Mouse (Mus musculus) neural tube, embryonic 15.5 days (tissue): ENCODE results near the gene Itga7. TPM values are rescaled to one million over a fixed set of nuclear protein-coding genes. Genes with fewer than 3 reads are reported as not detected.
"Not testable (repeated sequence)": the region's sequence is repeated elsewhere in the genome, so short reads cannot be mapped to it uniquely, and the experiment has no call there.

Experiments
- ATAC-seq: fragments of 200-750 bp; cut with Nextera tagmentation; 2 replicates; pipeline ENCODE4 v1.8.0; 2017; ENCODE audit warnings: mild to moderate bottlenecking, moderate TSS enrichment, moderate library complexity; ENCODE audit not compliant: low FRiP score
- H3K27ac ChIP-seq: fragments of 300-500 bp; sonication (generic); replicated peaks from 2 replicates; pipeline ENCODE4 v1.5.1; 2015; ENCODE audit warnings: mild to moderate bottlenecking, inconsistent platforms
- H3K27me3 ChIP-seq: fragments of 300-500 bp; sonication (generic); replicated peaks from 2 replicates; pipeline ENCODE4 v1.6.1; 2015; ENCODE audit warnings: inconsistent platforms
- H3K36me3 ChIP-seq: fragments of 300-500 bp; sonication (generic); 2 replicates; pipeline ENCODE4 v1.6.1; 2015; ENCODE audit warnings: inconsistent platforms
- H3K4me1 ChIP-seq: fragments of 300-500 bp; sonication (generic); 2 replicates; pipeline ENCODE4 v1.6.1; 2015; ENCODE audit warnings: inconsistent platforms
- H3K4me2 ChIP-seq: fragments of 300-500 bp; sonication (generic); 2 replicates; pipeline ENCODE4 v1.6.1; 2015; ENCODE audit warnings: inconsistent platforms, mild to moderate bottlenecking, moderate library complexity
- H3K4me3 ChIP-seq: fragments of 300-500 bp; sonication (generic); replicated peaks from 2 replicates; pipeline ENCODE4 v1.5.1; 2015; ENCODE audit warnings: mild to moderate bottlenecking, inconsistent platforms
- H3K9ac ChIP-seq: fragments of 300-500 bp; sonication (generic); replicated peaks from 2 replicates; pipeline ENCODE4 v1.6.1; 2015; ENCODE audit warnings: mild to moderate bottlenecking, inconsistent platforms
- H3K9me3 ChIP-seq: fragments of 300-500 bp; sonication (generic); replicated peaks from 2 replicates; pipeline ENCODE4 v1.6.1; 2016; ENCODE audit warnings: inconsistent platforms
- WGBS: fragments of 180-500 bp; shearing (Covaris S2); methylation state at CpG from one replicate; pipeline ENCODE4 v1.1.7; 2015; ENCODE audit warnings: mixed read lengths; 5-methylcytosine and 5-hydroxymethylcytosine counted together
- polyA plus RNA-seq: library from polyadenylated mRNA; unstranded; fragments of >200 nt; fragmentation: Nextera tagmentation; extraction: Ambion mirVana; gene quantifications from 2 replicates; pipeline ENCODE4 v1.2.1, GENCODE M21; 2015

Itga7 gene
- polyA plus RNA-seq, 1 experiment from 2014 or later: 7.2 TPM

GRCm38 (mm10) chr10:128970740-128971250 lies 37.2 kb downstream of the Itga7 start:
- H3K4me1 ChIP-seq: no peaks in the 10 kb centered on the region
- H3K4me3 ChIP-seq: no peak overlapping the region
- no peaks in the 10 kb centered on the region for H3K27me3 ChIP-seq
- no peaks in the 10 kb centered on the region for H3K36me3 ChIP-seq
- ATAC-seq: no peak
- no peak overlapping the region for H3K27ac ChIP-seq
- no peak overlapping the region for H3K4me2 ChIP-seq
- H3K9me3 ChIP-seq: no peaks in the 10 kb centered on the region
- no peak overlapping the region for H3K9ac ChIP-seq
- WGBS: 58% methylated on average over 1 of the region's 1 CpGs

- Histone ChIP-seq H3K4me2 (no peak overlapping the region), H3K4me3 (no peak overlapping the region), H3K9me3 (no peaks in the 10 kb centered on the region), H3K9ac (no peak overlapping the region), H3K4me1 (no peaks in the 10 kb centered on the region), H3K36me3 (no peaks in the 10 kb centered on the region), H3K27ac (no peak overlapping the region), H3K27me3 (no peaks in the 10 kb centered on the region)
- 80% methylated on average over 4 of the region's 4 CpGs for WGBS
- ATAC-seq: no peak
Measured at GRCm38 (mm10) chr10:128972841-128973240, 39.2 kb downstream of the Itga7 start.

- Histone ChIP-seq H3K27ac (no peak overlapping the region), H3K9ac (no peak overlapping the region)
- WGBS: 64% methylated on average over 3 of the region's 3 CpGs
Measured at GRCm38 (mm10) chr10:128976395-128976794, 42.8 kb downstream of the Itga7 start.

GRCm38 (mm10) chr10:128977522-128978114 lies 44.0 kb downstream of the Itga7 start:
- Histone ChIP-seq H3K9ac (peak overlapping the region; percentile 36; the same call in 1 of the 2 replicates), H3K9me3 (no peaks in the 10 kb centered on the region), H3K36me3 (no peaks in the 10 kb centered on the region), H3K4me2 (peak overlapping the region; percentile 29), H3K27ac (no peak overlapping the region), H3K4me1 (no peaks in the 10 kb centered on the region), H3K27me3 (no peaks in the 10 kb centered on the region), H3K4me3 (no peak overlapping the region)
- peak; percentile 79; the same call in 1 of the 2 replicates for ATAC-seq
- 19% methylated on average over 9 of the region's 9 CpGs for WGBS

More at GRCm38 (mm10) chr10:128976395-128976794, 42.8 kb downstream of the Itga7 start:
- no peaks in the 10 kb centered on the region for H3K27me3 ChIP-seq
- no peak for ATAC-seq
- no peak overlapping the region for H3K4me3 ChIP-seq
- H3K36me3 ChIP-seq: no peaks in the 10 kb centered on the region
- H3K9me3 ChIP-seq: no peaks in the 10 kb centered on the region
- no peak overlapping the region for H3K4me2 ChIP-seq
- H3K4me1 ChIP-seq: no peaks in the 10 kb centered on the region

- Histone ChIP-seq H3K36me3 (no peaks in the 10 kb centered on the region), H3K9ac (no peak overlapping the region), H3K27ac (no peak overlapping the region), H3K27me3 (no peaks in the 10 kb centered on the region), H3K4me2 (no peak overlapping the region), H3K4me3 (no peak overlapping the region), H3K9me3 (no peaks in the 10 kb centered on the region), H3K4me1 (no peaks in the 10 kb centered on the region)
- no peak for ATAC-seq
- 92% methylated on average over 3 of the region's 3 CpGs for WGBS
Measured at GRCm38 (mm10) chr10:128980644-128981365, 47.2 kb downstream of the Itga7 start.

- not testable (repeated sequence) for H3K9ac ChIP-seq, H3K9me3 ChIP-seq, H3K4me3 ChIP-seq, ATAC-seq, H3K4me1 ChIP-seq, H3K27me3 ChIP-seq, H3K36me3 ChIP-seq, H3K4me2 ChIP-seq, H3K27ac ChIP-seq
- WGBS: 71% methylated on average over 1 of the region's 1 CpGs
Measured at GRCm38 (mm10) chr10:128989131-128989530, 55.5 kb downstream of the Itga7 start, which contains the start of gene Olfr9. TSS of gene Olfr9 (plus strand) at chr10:128989431.

GRCm38 (mm10) chr10:128990129-128990850 lies 56.7 kb downstream of the Itga7 start:
- ATAC-seq, H3K9ac ChIP-seq, H3K4me2 ChIP-seq, H3K27me3 ChIP-seq, H3K4me3 ChIP-seq, H3K9me3 ChIP-seq, H3K4me1 ChIP-seq, H3K36me3 ChIP-seq, H3K27ac ChIP-seq: not testable (repeated sequence)
- 68% methylated on average over 7 of the region's 10 CpGs for WGBS

GRCm38 (mm10) chr10:128990994-128991393 lies 57.4 kb downstream of the Itga7 start:
- Histone ChIP-seq H3K4me3 (no peak overlapping the region), H3K27me3 (no peaks in the 10 kb centered on the region), H3K27ac (no peak overlapping the region), H3K36me3 (no peaks in the 10 kb centered on the region), H3K4me1 (no peaks in the 10 kb centered on the region), H3K9ac (no peak overlapping the region), H3K9me3 (no peaks in the 10 kb centered on the region), H3K4me2 (no peak overlapping the region)
- no peak for ATAC-seq

GRCm38 (mm10) chr10:128995796-128996195 lies 62.2 kb downstream of the Itga7 start:
- H3K9me3 ChIP-seq: no peaks in the 10 kb centered on the region
- no peak overlapping the region for H3K4me3 ChIP-seq
- H3K27ac ChIP-seq: no peak overlapping the region
- H3K9ac ChIP-seq: no peak overlapping the region
- H3K36me3 ChIP-seq: no peaks in the 10 kb centered on the region
- ATAC-seq: no peak
- no peak overlapping the region for H3K4me2 ChIP-seq
- whole genome bisulfite sequencing: 91% methylated on average over 1 of the region's 1 CpGs
- no peaks in the 10 kb centered on the region for H3K27me3 ChIP-seq
- no peaks in the 10 kb centered on the region for H3K4me1 ChIP-seq

GRCm38 (mm10) chr10:128996523-128997040 lies 63.0 kb downstream of the Itga7 start:
- H3K4me2 ChIP-seq: no peak overlapping the region
- 82% methylated on average over 4 of the region's 4 CpGs for WGBS
- ATAC-seq: no peak

GRCm38 (mm10) chr10:129004032-129004920 lies 70.7 kb downstream of the Itga7 start:
- no peaks in the 10 kb centered on the region for H3K36me3 ChIP-seq
- WGBS: 85% methylated on average over 14 of the region's 14 CpGs
- ATAC-seq: no peak

More at GRCm38 (mm10) chr10:128996523-128997040, 63.0 kb downstream of the Itga7 start:
- no peaks in the 10 kb centered on the region for H3K36me3 ChIP-seq
- no peak overlapping the region for H3K4me3 ChIP-seq
- H3K9ac ChIP-seq: no peak overlapping the region
- H3K27me3 ChIP-seq: no peaks in the 10 kb centered on the region
- no peak overlapping the region for H3K27ac ChIP-seq
- no peaks in the 10 kb centered on the region for H3K9me3 ChIP-seq
- no peaks in the 10 kb centered on the region for H3K4me1 ChIP-seq

More at GRCm38 (mm10) chr10:129004032-129004920, 70.7 kb downstream of the Itga7 start:
- no peak overlapping the region for H3K27ac ChIP-seq
- H3K4me1 ChIP-seq: no peaks in the 10 kb centered on the region
- H3K9me3 ChIP-seq: no peaks in the 10 kb centered on the region
- H3K4me2 ChIP-seq: no peak overlapping the region
- no peak overlapping the region for H3K9ac ChIP-seq
- no peaks in the 10 kb centered on the region for H3K27me3 ChIP-seq
- H3K4me3 ChIP-seq: no peak overlapping the region
